Mouse (Mus musculus) olfactory bulb, adult 2 months (tissue): ENCODE measurements around the gene Actrt3. TPM values are rescaled to one million over a fixed set of nuclear protein-coding genes. Genes with fewer than 3 reads are reported as not detected.

Experiments
- H3K27ac ChIP-seq: fragments of 200-500 bp; 2 replicates; pipeline ENCODE4 v1.5.1; 2012; ENCODE audit warnings: low read depth, low read length; ENCODE audit not compliant: insufficient read depth
- H3K4me1 ChIP-seq: fragments of 200-500 bp; 2 replicates; pipeline ENCODE4 v1.6.1; 2012; ENCODE audit warnings: low read length; ENCODE audit not compliant: control insufficient read depth, insufficient read depth
- H3K4me3 ChIP-seq: fragments of 200-500 bp; 2 replicates; pipeline ENCODE4 v1.5.1; 2012; ENCODE audit warnings: mild to moderate bottlenecking, low read depth, low read length, moderate library complexity; ENCODE audit not compliant: insufficient read depth
- CTCF ChIP-seq: fragments of 200-500 bp; IDR thresholded peaks from 2 replicates; pipeline ENCODE4 v1.5.1; 2012; ENCODE audit warnings: low read depth, mild to moderate bottlenecking, low read length, moderate library complexity; ENCODE audit not compliant: insufficient read depth
- POLR2A ChIP-seq: fragments of 200-500 bp; IDR thresholded peaks from 2 replicates; pipeline ENCODE4 v1.6.1; 2012; ENCODE audit warnings: mild to moderate bottlenecking, low read depth, low read length, moderate library complexity; ENCODE audit not compliant: insufficient read depth
- WGBS: fragments of 180-500 bp; shearing (Covaris S2); methylation state at CpG from one replicate; pipeline ENCODE4 v1.1.7; 2018; 5-methylcytosine and 5-hydroxymethylcytosine counted together
- polyA plus RNA-seq: library from polyadenylated mRNA; stranded (reverse); fragments of >200 nt; gene quantifications from 2 replicates; pipeline ENCODE4 v1.2.4, GENCODE M21; 2012; ENCODE audit warnings: low replicate concordance; ENCODE audit not compliant: missing spikeins, insufficient read depth, insufficient read length

Actrt3 gene
- polyA plus RNA-seq, 1 experiment, result not detected

DNA sequence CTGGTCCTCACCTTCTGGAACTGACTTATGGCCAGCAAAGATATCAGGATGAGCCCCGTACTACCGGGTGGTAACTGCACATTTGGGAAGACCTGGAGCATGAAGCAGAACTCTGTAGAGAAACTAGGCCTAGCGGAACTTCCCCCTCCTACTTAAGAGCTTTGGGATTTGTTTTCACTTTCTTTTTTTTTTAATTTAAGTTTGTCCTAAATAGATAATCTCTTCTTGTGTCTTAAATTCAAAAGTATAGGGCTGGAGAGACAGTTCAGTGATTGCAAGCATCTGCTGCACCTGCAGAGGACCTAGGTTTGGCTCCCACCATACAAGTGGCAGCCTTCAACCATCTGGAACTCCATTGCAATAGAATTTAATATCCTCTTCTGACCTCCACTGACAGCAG is 51.8 kb downstream of the Actrt3 start, which contains the start of gene Mecom:
Mecom (minus strand) TSS at position 101 of the 400 bp plus-strand sequence.
- TF ChIP-seq CTCF, result no peak
- TF ChIP-seq POLR2A, result no peak
- 91% methylated on average over 3 of the region's 3 CpGs for WGBS
- Histone ChIP-seq H3K27ac (no peak within 1 kb of the TSS), H3K4me1 (no peaks in the 10 kb centered on the region), H3K4me3 (no peak within 1 kb of the TSS)

Other genes with a start within 250 kb of the Actrt3 start
- gene Mecom, start 51.9 kb downstream of the Actrt3 start, polyA plus RNA-seq, result not detected in 2 replicates
- gene Mynn, start 2.1 kb upstream of the Actrt3 start, polyA plus RNA-seq, result 87.6 TPM in 1 of 2 replicates, not detected in the other
- not detected in 2 replicates for gene Lrriq4, start 44.6 kb upstream of the Actrt3 start, polyA plus RNA-seq
- not detected in 2 replicates for gene Lrrc34, start 47.9 kb upstream of the Actrt3 start, polyA plus RNA-seq
- gene Lrrc31, start 99.9 kb upstream of the Actrt3 start, polyA plus RNA-seq, result not detected in 2 replicates
- gene Samd7, start 146.4 kb upstream of the Actrt3 start, polyA plus RNA-seq, result not detected in 2 replicates
- not detected in 2 replicates for gene Sec62, start 192.9 kb upstream of the Actrt3 start, polyA plus RNA-seq